Mouse (Mus musculus): Measurements from ENCODE around the gene Idua. TPM values are rescaled to one million over a fixed set of nuclear protein-coding genes. Genes with fewer than 3 reads are reported as not detected.

Gene Idua
- polyA plus RNA-seq, 1 experiment: 4.3 TPM

DNA sequence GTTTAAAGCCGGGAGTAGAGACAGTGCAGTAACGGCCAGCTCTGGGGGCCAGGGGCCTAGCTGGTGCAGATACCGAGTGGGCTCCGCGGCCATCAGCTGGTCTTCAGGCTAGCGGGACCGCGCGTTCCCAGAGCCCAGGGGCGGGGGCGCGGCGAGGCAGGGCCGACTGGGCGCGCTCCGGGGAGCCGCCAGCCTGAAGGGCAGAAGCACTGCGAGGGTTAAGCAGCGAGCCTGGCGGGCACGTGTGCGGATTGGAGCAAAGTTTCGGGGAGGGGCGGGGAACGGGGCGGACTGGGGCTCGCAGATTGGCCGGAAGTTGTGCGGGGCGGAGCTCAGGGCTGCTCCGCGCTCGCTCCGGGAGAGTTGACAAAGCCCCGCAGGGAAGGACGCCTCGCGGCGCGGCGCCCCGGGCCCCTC, 33.7 kb downstream of the Idua start:
- no peaks in the 10 kb centered on the region for H3K79me2 ChIP-seq (ENCODE audit: control insufficient read depth, insufficient read depth)
- H3K27me3 ChIP-seq (ENCODE audit: control insufficient read depth, insufficient read depth, insufficient read length): no peaks in the 10 kb centered on the region
- H3K4me3 ChIP-seq: peak overlapping the region; percentile 28
- no peaks in the 10 kb centered on the region for H3K36me3 ChIP-seq (ENCODE audit: control insufficient read depth, insufficient read depth)
- peak overlapping the region; percentile 34 for H3ac ChIP-seq (ENCODE audit: control insufficient read depth, insufficient read length)
- peak in 1 of 3 experiments; percentile 20 for TF ChIP-seq MYOD1 (IDR thresholded peaks at IDR 0.05; ENCODE audit: control insufficient read depth in 1 of 3, insufficient read length in 2 of 3, low read depth in 2 of 3)
- TF ChIP-seq REST (IDR thresholded peaks at IDR 0.05; ENCODE audit: insufficient read depth, insufficient read length): no peak
- peak; percentile 30 for TF ChIP-seq USF1 (IDR thresholded peaks at IDR 0.05; ENCODE audit: low read depth)
- no peak for TF ChIP-seq TCF3 (IDR thresholded peaks at IDR 0.05; ENCODE audit: insufficient read length, low read depth)
- TF ChIP-seq MYOG (IDR thresholded peaks at IDR 0.05; ENCODE audit: control insufficient read depth in 1 of 3, insufficient read depth in 1 of 3, insufficient read length in 2 of 3, low read depth in 2 of 3): peak in 1 of 3 experiments; percentile 37
- peak; percentile 61 for TF ChIP-seq POLR2AphosphoS2 (IDR thresholded peaks at IDR 0.05; ENCODE audit: insufficient read length, low read depth)
- peak; percentile 59 for TF ChIP-seq POLR2A (IDR thresholded peaks at IDR 0.05; ENCODE audit: insufficient read length, low read depth)
- peak overlapping the region; percentile 88 for H3K4me2 ChIP-seq (ENCODE audit: low read depth)

GRCm38 (mm10) chr5:108694352-108695261, 34.5 kb downstream of the Idua start:
- Histone ChIP-seq H3K4me2 (ENCODE audit: low read depth) (peak overlapping the region; percentile 69), H3K79me2 (ENCODE audit: control insufficient read depth, insufficient read depth) (no peaks in the 10 kb centered on the region), H3K4me3 (peak overlapping the region; percentile 28), H3ac (ENCODE audit: control insufficient read depth, insufficient read length) (peak overlapping the region; percentile 34), H3K36me3 (ENCODE audit: control insufficient read depth, insufficient read depth) (no peaks in the 10 kb centered on the region), H3K27me3 (ENCODE audit: control insufficient read depth, insufficient read depth, insufficient read length) (no peaks in the 10 kb centered on the region)
- TF ChIP-seq POLR2AphosphoS2 (IDR thresholded peaks at IDR 0.05; ENCODE audit: insufficient read length, low read depth) (peak; percentile 37), POLR2A (IDR thresholded peaks at IDR 0.05; ENCODE audit: insufficient read length, low read depth) (peak; percentile 60), TCF3 (IDR thresholded peaks at IDR 0.05; ENCODE audit: insufficient read length, low read depth) (no peak), E2F4 (IDR thresholded peaks at IDR 0.05; ENCODE audit: insufficient read depth) (no peak), TCF12 (IDR thresholded peaks at IDR 0.05; ENCODE audit: insufficient read depth, poor library complexity, severe bottlenecking) (no peak), MYOG (IDR thresholded peaks at IDR 0.05; ENCODE audit: control insufficient read depth in 1 of 3, insufficient read depth in 1 of 3, insufficient read length in 2 of 3, low read depth in 2 of 3) (no peak), USF1 (IDR thresholded peaks at IDR 0.05; ENCODE audit: low read depth) (no peak), SRF (IDR thresholded peaks at IDR 0.05; ENCODE audit: control insufficient read depth, insufficient read length, low read depth) (no peak), CEBPB (IDR thresholded peaks at IDR 0.05; ENCODE audit: insufficient read depth, poor library complexity, severe bottlenecking) (no peak), REST (IDR thresholded peaks at IDR 0.05; ENCODE audit: insufficient read depth, insufficient read length) (no peak), MYOD1 (IDR thresholded peaks at IDR 0.05; ENCODE audit: control insufficient read depth in 1 of 3, insufficient read length in 2 of 3, low read depth in 2 of 3) (peak in 1 of 3 experiments; percentile 17), MAX (IDR thresholded peaks at IDR 0.05; ENCODE audit: low read depth) (no peak)

- H3ac ChIP-seq (ENCODE audit: control insufficient read depth, insufficient read length): no peak overlapping the region
- H3K4me3 ChIP-seq: peak overlapping the region; percentile 28
- H3K36me3 ChIP-seq (ENCODE audit: control insufficient read depth, insufficient read depth): no peaks in the 10 kb centered on the region
- H3K27me3 ChIP-seq (ENCODE audit: control insufficient read depth, insufficient read depth, insufficient read length): no peaks in the 10 kb centered on the region
- TF ChIP-seq POLR2AphosphoS2 (IDR thresholded peaks at IDR 0.05; ENCODE audit: insufficient read length, low read depth): no peak
- no peak for TF ChIP-seq POLR2A (IDR thresholded peaks at IDR 0.05; ENCODE audit: insufficient read length, low read depth)
- no peak for TF ChIP-seq TCF12 (IDR thresholded peaks at IDR 0.05; ENCODE audit: insufficient read depth, poor library complexity, severe bottlenecking)
- no peak for TF ChIP-seq MYOD1 (IDR thresholded peaks at IDR 0.05; ENCODE audit: control insufficient read depth in 1 of 3, insufficient read length in 2 of 3, low read depth in 2 of 3)
- TF ChIP-seq E2F4 (IDR thresholded peaks at IDR 0.05; ENCODE audit: insufficient read depth): no peak
- H3K79me2 ChIP-seq (ENCODE audit: control insufficient read depth, insufficient read depth): no peaks in the 10 kb centered on the region
- no peak overlapping the region for H3K4me2 ChIP-seq (ENCODE audit: low read depth)
Measured at GRCm38 (mm10) chr5:108695861-108696260, 35.7 kb downstream of the Idua start.

DNA sequence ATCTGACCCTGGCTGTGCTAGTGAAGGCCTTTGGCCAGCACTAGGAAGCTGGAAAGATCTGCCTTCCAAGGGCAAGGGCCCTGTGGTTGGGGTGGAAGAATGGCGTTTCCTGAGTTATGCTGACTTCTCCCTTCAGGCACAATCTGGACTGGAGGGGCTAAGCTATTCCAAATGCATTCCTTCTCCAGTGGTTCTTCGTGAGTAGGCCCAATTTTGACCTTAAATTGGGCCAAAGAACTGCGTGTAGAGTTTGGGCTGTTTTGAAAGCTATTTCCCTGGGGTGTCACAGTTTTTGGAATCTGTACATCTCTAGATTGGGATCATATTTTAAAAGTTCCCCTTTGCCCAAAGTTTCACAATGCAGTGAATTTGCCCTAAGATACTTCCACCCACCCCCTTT, 36.4 kb downstream of the Idua start:
- no peak for TF ChIP-seq MYOG (IDR thresholded peaks at IDR 0.05; ENCODE audit: control insufficient read depth in 1 of 3, insufficient read depth in 1 of 3, insufficient read length in 2 of 3, low read depth in 2 of 3)
- no peak for TF ChIP-seq SRF (IDR thresholded peaks at IDR 0.05; ENCODE audit: control insufficient read depth, insufficient read length, low read depth)
- no peak for TF ChIP-seq USF1 (IDR thresholded peaks at IDR 0.05; ENCODE audit: low read depth)
- TF ChIP-seq REST (IDR thresholded peaks at IDR 0.05; ENCODE audit: insufficient read depth, insufficient read length): no peak
- no peak for TF ChIP-seq POLR2A (IDR thresholded peaks at IDR 0.05; ENCODE audit: insufficient read length, low read depth)
- no peak for TF ChIP-seq MAX (IDR thresholded peaks at IDR 0.05; ENCODE audit: low read depth)
- no peak for TF ChIP-seq POLR2AphosphoS2 (IDR thresholded peaks at IDR 0.05; ENCODE audit: insufficient read length, low read depth)
- no peak for TF ChIP-seq CEBPB (IDR thresholded peaks at IDR 0.05; ENCODE audit: insufficient read depth, poor library complexity, severe bottlenecking)
- no peak for TF ChIP-seq TCF12 (IDR thresholded peaks at IDR 0.05; ENCODE audit: insufficient read depth, poor library complexity, severe bottlenecking)
- no peak for TF ChIP-seq TCF3 (IDR thresholded peaks at IDR 0.05; ENCODE audit: insufficient read length, low read depth)
- TF ChIP-seq MYOD1 (IDR thresholded peaks at IDR 0.05; ENCODE audit: control insufficient read depth in 1 of 3, insufficient read length in 2 of 3, low read depth in 2 of 3): no peak
- TF ChIP-seq E2F4 (IDR thresholded peaks at IDR 0.05; ENCODE audit: insufficient read depth): no peak
- Histone ChIP-seq H3K4me3 (no peak overlapping the region), H3ac (ENCODE audit: control insufficient read depth, insufficient read length) (no peak overlapping the region), H3K27me3 (ENCODE audit: control insufficient read depth, insufficient read depth, insufficient read length) (no peaks in the 10 kb centered on the region), H3K4me2 (ENCODE audit: low read depth) (peak overlapping the region; percentile 34), H3K36me3 (ENCODE audit: control insufficient read depth, insufficient read depth) (no peaks in the 10 kb centered on the region), H3K79me2 (ENCODE audit: control insufficient read depth, insufficient read depth) (no peaks in the 10 kb centered on the region)

Measured in myocyte (in vitro differentiated cells).